Mouse (Mus musculus): ENCODE measurements at regions not wholly inside any gene's neighbourhood (a gene's known extent, or its start where the extent isn't known, plus 50 kb on each side); places are given as distances from the start of the nearest gene placed in this dataset.

DNA sequence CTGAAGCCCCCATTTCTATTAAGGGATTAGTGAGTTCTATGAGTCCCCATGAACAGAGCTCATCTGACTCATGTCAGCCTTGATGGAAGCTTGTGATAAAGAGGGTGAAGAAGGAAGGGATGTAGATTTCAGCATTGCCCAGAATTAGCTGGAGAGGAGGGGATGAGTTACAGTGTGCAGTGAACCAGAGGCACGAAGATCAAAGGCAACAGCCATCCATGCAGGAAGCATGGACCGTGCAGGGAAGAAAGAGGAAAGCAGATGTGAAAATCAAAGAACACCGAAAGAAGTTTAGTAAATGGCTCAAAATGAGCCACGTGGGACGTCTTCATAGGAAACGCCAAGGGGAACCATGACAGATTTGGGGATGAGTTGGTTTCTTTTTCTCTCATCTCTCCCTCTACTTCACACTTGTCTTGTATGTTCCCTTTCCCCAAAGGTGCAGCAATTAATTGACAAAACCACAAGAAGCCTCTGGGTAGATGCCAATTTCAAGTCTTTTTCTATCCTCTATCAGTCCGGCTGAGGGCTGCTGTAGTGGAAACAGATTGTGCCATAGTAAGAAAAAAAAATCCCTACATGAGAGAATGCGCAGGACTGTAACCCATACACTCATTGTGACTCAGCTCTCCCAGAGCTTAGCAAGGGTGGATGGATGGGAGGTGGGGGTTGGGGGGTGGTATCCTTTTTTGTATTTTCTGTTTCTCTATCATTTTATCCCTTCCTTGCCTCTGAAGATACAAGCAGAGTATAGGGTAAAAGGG is 243.7 kb upstream of the Spag17 start:
- Histone ChIP-seq H3K27ac (no peak overlapping the region), H3K4me1 (peaks cover 32% of the 10 kb centered on the region), H3K27me3 (ENCODE audit: low read depth, poor library complexity, severe bottlenecking) (no peaks in the 10 kb centered on the region), H3K9me3 (replicated peaks) (no peaks in the 10 kb centered on the region), H3K36me3 (no peaks in the 10 kb centered on the region), H3K4me3 (no peak overlapping the region)
- DNase-seq (ENCODE audit: low spot score) = no peak
- WGBS = 52% methylated on average over 8 of the region's 8 CpGs

DNA sequence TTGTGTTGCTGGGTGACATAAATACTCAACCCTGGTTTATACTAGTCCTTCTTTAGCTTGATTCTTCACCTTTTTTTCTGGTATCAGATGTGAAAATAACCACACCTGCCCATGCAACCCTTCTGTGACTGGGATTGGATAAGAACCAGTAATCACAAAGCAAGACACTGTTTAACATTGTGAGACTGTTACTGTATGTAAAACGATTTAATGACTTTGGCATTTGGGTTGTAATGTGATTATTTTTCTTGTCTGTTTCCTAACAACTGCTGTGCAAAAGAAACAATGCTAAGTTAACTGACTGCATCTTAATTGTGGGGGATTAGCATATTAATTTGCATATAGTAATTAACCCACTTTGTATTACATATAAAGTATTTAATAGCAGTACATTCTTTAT is 240.3 kb upstream of the Spag17 start:
- Histone ChIP-seq H3K4me3 (no peak overlapping the region), H3K9me3 (replicated peaks) (no peaks in the 10 kb centered on the region), H3K27me3 (ENCODE audit: low read depth, poor library complexity, severe bottlenecking) (no peaks in the 10 kb centered on the region), H3K4me1 (peaks cover 24% of the 10 kb centered on the region), H3K27ac (no peak overlapping the region), H3K36me3 (no peaks in the 10 kb centered on the region)
- DNase-seq (ENCODE audit: low spot score) = no peak
- 79% methylated on average over 1 of the region's 1 CpGs for WGBS

DNA sequence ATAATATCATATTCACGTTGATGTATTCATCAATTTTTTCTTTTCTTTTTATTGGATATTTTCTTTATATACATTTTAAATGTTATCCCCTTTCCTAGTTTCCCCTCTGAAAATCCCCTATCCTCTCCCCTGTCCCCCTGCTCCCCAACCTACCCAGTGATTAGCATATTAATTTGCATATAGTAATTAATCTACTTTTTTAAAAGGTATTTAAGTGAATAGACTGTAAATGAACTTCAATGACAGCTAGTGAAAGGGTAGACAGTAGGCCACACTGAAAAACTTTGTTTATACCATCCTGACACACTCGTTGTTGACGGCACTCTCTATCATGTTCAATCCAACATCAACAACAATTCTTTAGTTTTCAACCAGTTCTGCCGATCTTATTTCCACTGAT is 239.9 kb upstream of the Spag17 start:
- Histone ChIP-seq H3K27ac (no peak overlapping the region; the same call in 1 of the 2 replicates), H3K36me3 (no peaks in the 10 kb centered on the region), H3K4me3 (no peak overlapping the region), H3K9me3 (replicated peaks) (no peaks in the 10 kb centered on the region), H3K27me3 (ENCODE audit: low read depth, poor library complexity, severe bottlenecking) (no peaks in the 10 kb centered on the region), H3K4me1 (peaks cover 27% of the 10 kb centered on the region)
- DNase-seq (ENCODE audit: low spot score) = no peak
- 92% methylated on average over 4 of the region's 4 CpGs for WGBS

DNA sequence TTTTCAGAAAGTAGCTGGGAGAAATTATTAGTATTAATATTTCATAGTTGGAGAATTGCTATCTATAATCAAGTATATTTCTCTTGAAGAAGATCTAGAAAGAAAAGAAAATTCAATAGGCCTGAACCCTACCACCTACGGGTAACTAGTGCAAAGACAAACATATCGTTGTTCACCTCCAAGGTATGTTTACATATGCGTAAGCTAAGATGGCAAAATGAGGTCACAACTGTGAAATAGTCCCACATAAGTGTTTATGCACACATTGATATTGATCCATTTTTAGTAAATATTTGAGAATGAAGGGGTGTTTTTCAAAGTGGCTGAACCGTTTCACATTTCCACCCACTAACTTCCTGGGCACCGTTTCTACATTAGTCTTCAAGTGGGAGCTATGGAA is 227.6 kb upstream of the Spag17 start:
- H3K27ac ChIP-seq = no peak overlapping the region
- no peak overlapping the region for H3K4me3 ChIP-seq
- H3K4me1 ChIP-seq = peaks cover 4% of the 10 kb centered on the region; the same call in 1 of the 2 replicates
- H3K36me3 ChIP-seq = no peaks in the 10 kb centered on the region
- H3K27me3 ChIP-seq (ENCODE audit: low read depth, poor library complexity, severe bottlenecking) = no peaks in the 10 kb centered on the region
- WGBS = 88% methylated on average over 5 of the region's 5 CpGs
- no peak for DNase-seq (ENCODE audit: low spot score)
- no peaks in the 10 kb centered on the region for H3K9me3 ChIP-seq (replicated peaks)

DNA sequence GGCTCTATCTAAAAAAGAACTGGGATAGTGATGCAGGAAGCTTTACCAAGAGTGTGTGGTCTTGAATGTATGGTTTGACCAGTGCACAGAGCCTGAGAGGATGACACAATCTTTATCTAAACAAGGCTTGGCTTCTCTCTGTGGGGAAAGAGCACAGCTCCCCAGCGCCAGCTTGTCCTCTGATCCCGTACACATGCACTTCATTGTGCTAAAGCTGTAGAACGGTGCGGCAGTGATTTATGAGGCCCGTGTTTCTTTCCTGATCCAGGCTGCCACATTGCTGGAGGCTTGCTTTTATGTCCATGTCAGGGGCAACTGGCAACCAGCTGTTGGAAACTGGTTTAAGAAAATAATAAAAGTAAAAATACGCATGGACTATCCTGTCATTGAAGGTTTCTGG is 221.4 kb upstream of the Spag17 start:
- no peaks in the 10 kb centered on the region for H3K9me3 ChIP-seq (replicated peaks)
- peak; percentile 85 for DNase-seq (ENCODE audit: low spot score)
- H3K27ac ChIP-seq = peak overlapping the region; percentile 85
- no peaks in the 10 kb centered on the region for H3K36me3 ChIP-seq
- no peak overlapping the region for H3K4me3 ChIP-seq
- WGBS = 15% methylated on average over 6 of the region's 6 CpGs
- H3K27me3 ChIP-seq (ENCODE audit: low read depth, poor library complexity, severe bottlenecking) = no peaks in the 10 kb centered on the region
- H3K4me1 ChIP-seq = peaks cover 51% of the 10 kb centered on the region

DNA sequence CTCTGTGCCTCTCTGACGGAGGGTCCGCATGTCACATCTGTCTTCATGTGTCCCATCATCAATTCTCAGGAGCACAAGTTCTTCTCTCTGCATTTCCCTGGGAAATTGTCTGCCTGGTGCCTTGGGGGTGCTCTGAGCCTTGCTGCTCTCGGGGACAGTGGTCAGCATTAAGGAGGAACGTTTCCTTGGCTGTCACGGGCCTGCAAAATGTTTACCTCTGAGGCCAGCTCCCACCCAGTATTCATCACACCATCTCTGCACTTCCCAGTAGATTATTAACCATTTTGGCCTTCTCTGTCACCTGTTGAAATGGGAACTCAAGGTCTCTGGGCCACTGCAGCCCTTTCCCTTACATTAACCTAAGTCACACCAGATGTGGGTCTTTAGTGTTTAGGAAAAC is 219.8 kb upstream of the Spag17 start:
- H3K36me3 ChIP-seq = no peaks in the 10 kb centered on the region; the same call in 1 of the 2 replicates
- H3K27ac ChIP-seq = peak overlapping the region; percentile 84
- H3K9me3 ChIP-seq (replicated peaks) = no peaks in the 10 kb centered on the region
- peak; percentile 51 for DNase-seq (ENCODE audit: low spot score)
- no peak overlapping the region for H3K4me3 ChIP-seq
- WGBS = 33% methylated on average over 5 of the region's 5 CpGs
- no peaks in the 10 kb centered on the region for H3K27me3 ChIP-seq (ENCODE audit: low read depth, poor library complexity, severe bottlenecking)
- H3K4me1 ChIP-seq = peaks cover 51% of the 10 kb centered on the region

DNA sequence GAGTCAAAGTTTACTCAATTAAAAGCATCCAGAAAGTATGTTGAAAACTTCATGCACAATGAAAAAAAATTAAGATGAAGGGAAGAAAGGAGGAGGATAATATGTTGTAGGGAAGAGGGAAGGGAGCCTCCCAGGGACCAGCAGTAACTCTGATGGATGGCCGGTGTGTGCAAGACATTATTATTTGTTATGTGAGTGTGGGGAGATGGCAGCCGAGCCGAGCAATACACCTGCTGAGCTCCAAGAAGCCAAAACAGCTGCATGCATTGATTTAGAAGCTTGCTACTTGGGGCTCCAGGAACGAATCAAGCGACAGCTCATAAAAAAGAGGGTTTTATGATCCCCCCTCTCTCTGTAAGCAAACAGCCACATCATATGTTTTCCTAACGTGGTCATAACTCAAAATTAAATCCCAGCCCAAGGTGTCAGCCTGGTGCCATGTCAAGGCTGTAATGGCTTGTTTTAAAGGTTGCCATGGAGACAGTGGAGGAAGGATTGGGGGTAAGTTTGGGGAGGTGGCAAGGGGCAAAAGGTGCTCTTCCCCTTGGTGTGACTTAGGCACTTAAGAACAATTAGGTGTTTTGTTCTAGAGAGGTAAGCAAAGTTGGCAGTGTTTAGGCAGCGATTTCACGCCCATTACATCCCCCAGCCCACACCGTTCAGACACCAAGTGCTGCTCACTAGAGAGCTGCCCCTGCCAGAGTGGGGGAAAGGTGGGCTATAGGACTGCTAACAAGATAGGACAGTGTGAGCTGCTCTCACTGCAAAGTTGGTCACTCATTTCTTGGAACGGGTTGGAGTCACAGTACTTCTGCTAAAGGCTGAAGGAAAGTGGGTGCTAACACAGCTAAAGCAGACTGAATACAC is 219.1 kb upstream of the Spag17 start:
- Histone ChIP-seq H3K27ac (peak overlapping the region; percentile 85), H3K4me3 (no peak overlapping the region), H3K27me3 (ENCODE audit: low read depth, poor library complexity, severe bottlenecking) (no peaks in the 10 kb centered on the region), H3K9me3 (replicated peaks) (no peaks in the 10 kb centered on the region), H3K36me3 (no peaks in the 10 kb centered on the region; the same call in 1 of the 2 replicates), H3K4me1 (peaks cover 51% of the 10 kb centered on the region)
- DNase-seq (ENCODE audit: low spot score) = peak; percentile 84
- 12% methylated on average over 10 of the region's 10 CpGs for WGBS

DNA sequence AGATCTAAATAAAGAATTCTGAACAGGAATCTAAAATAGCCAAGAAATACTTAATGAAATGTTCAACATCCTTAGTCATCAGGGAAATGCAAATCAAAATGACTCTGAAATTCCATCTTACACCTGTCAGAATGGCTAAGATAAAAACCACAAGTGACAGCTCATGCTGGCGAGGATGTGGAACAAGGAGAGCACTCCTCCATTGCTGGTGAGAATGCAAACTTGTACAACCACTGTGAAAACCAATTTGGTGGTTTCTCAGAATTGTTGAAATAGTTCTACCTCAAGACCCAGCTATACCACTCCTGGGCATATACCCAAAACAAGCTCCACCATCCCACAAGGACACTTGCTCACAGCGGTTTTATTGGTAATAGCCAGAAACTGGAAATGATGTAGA is 211.1 kb upstream of the Spag17 start:
- WGBS = 90% methylated on average over 2 of the region's 2 CpGs
- no peaks in the 10 kb centered on the region for H3K4me1 ChIP-seq
- DNase-seq (ENCODE audit: low spot score) = no peak
- no peak overlapping the region for H3K4me3 ChIP-seq
- no peak overlapping the region for H3K27ac ChIP-seq
- no peaks in the 10 kb centered on the region for H3K9me3 ChIP-seq (replicated peaks)
- no peaks in the 10 kb centered on the region for H3K27me3 ChIP-seq (ENCODE audit: low read depth, poor library complexity, severe bottlenecking)
- no peaks in the 10 kb centered on the region; the same call in 1 of the 2 replicates for H3K36me3 ChIP-seq

DNA sequence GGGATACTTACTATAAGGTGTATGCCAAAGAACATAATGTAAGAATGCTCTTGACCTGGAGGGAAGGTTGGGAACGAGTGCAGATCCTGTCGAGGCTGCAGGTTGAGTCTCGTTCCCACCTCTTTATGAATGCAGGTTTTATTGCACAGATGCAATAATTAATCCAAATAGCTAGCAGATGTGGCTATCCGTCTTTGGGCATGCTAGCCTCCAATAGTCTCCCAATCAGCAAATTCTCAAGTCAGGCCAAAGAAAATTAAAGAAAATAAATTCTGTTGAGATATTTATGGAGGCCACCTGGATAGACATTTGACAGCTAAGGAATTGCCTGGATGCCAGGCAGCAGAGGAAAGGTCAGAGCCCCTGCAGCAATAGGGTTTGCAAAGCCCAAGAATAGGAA is 175.7 kb upstream of the Spag17 start:
- WGBS = 21% methylated on average over 4 of the region's 4 CpGs
- H3K36me3 ChIP-seq = no peaks in the 10 kb centered on the region

DNA sequence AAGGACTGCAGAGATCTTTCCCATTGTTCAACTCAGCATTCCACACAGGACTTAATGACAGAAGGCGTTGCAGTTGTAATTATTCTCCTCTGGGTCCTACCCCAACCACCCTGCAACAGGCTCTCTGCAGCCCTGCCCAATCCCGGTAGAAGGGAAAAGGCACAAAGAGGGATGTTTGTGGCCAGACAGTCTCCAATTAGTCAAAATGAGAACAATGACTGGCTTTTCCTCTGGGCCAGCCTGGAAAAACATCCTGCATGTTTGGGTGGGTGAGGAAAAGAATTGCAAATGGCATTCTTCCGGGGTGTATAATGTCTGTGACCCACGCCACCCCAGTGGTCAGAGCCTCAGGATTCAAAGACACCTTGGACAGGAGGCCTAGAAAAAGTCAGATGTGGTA is 168.8 kb upstream of the Spag17 start:
- H3K36me3 ChIP-seq = no peaks in the 10 kb centered on the region
- no peaks in the 10 kb centered on the region for H3K27me3 ChIP-seq (ENCODE audit: low read depth, poor library complexity, severe bottlenecking)
- peaks cover 5% of the 10 kb centered on the region for H3K4me1 ChIP-seq
- H3K9me3 ChIP-seq (replicated peaks) = no peaks in the 10 kb centered on the region
- H3K27ac ChIP-seq = peak overlapping the region; percentile 50
- DNase-seq (ENCODE audit: low spot score) = no peak
- WGBS = 67% methylated on average over 4 of the region's 4 CpGs
- no peak overlapping the region for H3K4me3 ChIP-seq

More for the DNA sequence above, 175.7 kb upstream of the Spag17 start:
- no peak overlapping the region for H3K4me3 ChIP-seq
- peaks cover 29% of the 10 kb centered on the region for H3K4me1 ChIP-seq
- H3K27ac ChIP-seq = 0 out of 2 replicates have a peak overlapping the region, but pooled peaks have one; percentile 56
- H3K9me3 ChIP-seq (replicated peaks) = no peaks in the 10 kb centered on the region
- H3K27me3 ChIP-seq (ENCODE audit: low read depth, poor library complexity, severe bottlenecking) = no peaks in the 10 kb centered on the region
- DNase-seq (ENCODE audit: low spot score) = no peak

DNA sequence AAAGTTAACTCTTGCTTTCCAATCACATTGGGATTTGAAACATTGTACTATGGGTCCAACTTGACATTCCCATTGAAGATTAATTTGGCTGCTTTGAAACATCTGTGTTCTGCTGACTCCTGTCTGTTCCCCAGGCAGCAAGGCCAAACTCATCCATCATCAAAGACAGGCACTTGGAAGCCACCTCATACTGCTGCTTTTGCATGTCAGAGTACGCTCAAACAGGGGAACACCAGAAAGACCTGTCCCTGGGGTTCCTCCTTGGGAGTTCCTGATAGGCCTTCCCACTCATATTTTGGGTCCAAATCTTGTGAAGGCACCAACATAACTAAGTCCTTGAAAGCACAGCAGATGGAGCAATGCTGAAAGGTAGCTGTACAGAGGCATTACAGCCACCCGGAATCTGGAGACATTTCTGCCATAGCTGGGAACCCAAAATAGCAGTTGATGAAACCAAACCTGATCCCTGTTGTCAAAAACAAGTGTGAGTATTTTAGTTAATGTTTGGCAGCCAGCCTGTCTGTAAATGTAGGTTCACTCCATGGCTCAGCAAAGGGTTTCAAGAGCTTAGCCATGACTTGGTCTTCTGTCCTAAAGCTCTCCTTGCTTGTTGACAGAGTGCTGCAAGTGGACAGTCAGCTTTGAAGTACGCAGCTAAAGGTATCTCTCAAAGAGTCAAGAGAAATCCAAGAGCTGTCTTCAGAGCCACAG is 147.0 kb upstream of the Spag17 start:
- Histone ChIP-seq H3K9me3 (replicated peaks) (no peaks in the 10 kb centered on the region), H3K4me1 (peaks cover 29% of the 10 kb centered on the region), H3K4me3 (no peak overlapping the region), H3K27ac (no peak overlapping the region), H3K27me3 (ENCODE audit: low read depth, poor library complexity, severe bottlenecking) (no peaks in the 10 kb centered on the region), H3K36me3 (no peaks in the 10 kb centered on the region)
- 84% methylated on average over 3 of the region's 3 CpGs for WGBS
- no peak for DNase-seq (ENCODE audit: low spot score)

DNA sequence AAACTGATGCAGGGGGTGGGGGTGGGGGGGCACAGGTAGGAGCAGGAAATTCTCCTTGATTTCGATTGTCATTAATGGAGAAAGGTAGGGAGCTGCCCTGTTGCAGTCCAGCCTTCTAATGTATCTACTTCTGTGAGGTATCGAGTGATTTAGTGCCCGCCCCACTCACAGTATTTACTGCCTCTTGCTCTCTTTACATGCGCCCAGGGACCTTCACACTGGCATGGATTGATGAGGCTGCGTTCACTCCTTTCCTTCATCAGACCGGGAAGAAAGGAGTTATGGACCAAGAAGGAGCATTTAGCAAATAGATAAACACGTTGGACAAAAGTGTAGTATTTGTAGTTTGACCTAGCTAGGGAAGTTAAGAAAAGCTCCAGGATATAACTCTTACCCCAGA is 145.6 kb upstream of the Spag17 start:
- H3K36me3 ChIP-seq = no peaks in the 10 kb centered on the region
- H3K4me1 ChIP-seq = peaks cover 29% of the 10 kb centered on the region
- H3K27me3 ChIP-seq (ENCODE audit: low read depth, poor library complexity, severe bottlenecking) = no peaks in the 10 kb centered on the region
- H3K27ac ChIP-seq = no peak overlapping the region
- H3K4me3 ChIP-seq = no peak overlapping the region
- H3K9me3 ChIP-seq (replicated peaks) = no peaks in the 10 kb centered on the region
- peak; percentile 48 for DNase-seq (ENCODE audit: low spot score)
- 52% methylated on average over 7 of the region's 7 CpGs for WGBS
